Mouse (Mus musculus): ENCODE results near the gene Acsl6.
"Not testable (repeated sequence)": the region's sequence is repeated elsewhere in the genome, so short reads cannot be mapped to it uniquely, and the experiment has no call there.

Gene Acsl6

GRCm38 (mm10) chr11:54396686-54397085 lies 93.1 kb downstream of the Acsl6 start:
- no peak for DNase-seq

- no peak for DNase-seq
Measured at GRCm38 (mm10) chr11:54398058-54398457, 94.5 kb downstream of the Acsl6 start.

- DNase-seq, result not testable (repeated sequence)
Measured at GRCm38 (mm10) chr11:54400803-54401202, 97.2 kb downstream of the Acsl6 start.

- no peak for DNase-seq
Measured at GRCm38 (mm10) chr11:54404885-54405284, 101.3 kb downstream of the Acsl6 start.

- DNase-seq, result no peak
Measured at GRCm38 (mm10) chr11:54406930-54407546, 103.4 kb downstream of the Acsl6 start.

- DNase-seq, result no peak
Measured at GRCm38 (mm10) chr11:54410612-54411011, 107.0 kb downstream of the Acsl6 start.

GRCm38 (mm10) chr11:54413017-54413416 lies 109.4 kb downstream of the Acsl6 start:
- DNase-seq, result no peak

Data from cerebellum, postnatal 25 days (tissue).